Mouse (Mus musculus): ENCODE results near the gene Cdc25b.

DNA sequence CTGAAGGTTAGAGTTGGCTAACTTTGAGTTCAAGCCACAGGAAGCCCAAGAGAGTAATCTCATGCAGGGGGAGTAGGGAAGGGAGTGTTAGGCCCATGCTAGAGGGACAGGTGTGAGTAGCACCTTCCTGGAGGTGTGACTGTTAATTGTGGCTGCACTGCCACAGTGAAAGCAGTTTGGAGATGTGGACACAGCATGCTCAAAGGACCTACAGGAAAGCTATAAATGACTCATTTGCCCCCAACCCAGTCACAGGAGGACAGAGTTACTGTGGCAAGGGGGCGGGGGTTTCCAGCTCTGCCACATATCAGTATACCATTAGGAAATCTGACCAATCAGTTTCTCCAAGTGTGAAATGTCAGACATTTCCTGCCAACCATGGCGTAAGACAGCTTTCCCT is 41.2 kb upstream of the Cdc25b start:
- no peak for TF ChIP-seq CTCF (IDR thresholded peaks at IDR 0.05; ENCODE audit: low read depth)
- no peak for TF ChIP-seq EP300 (IDR thresholded peaks at IDR 0.05; ENCODE audit: low read depth)

All from heart, postnatal 0 days (tissue).